Mouse (Mus musculus) hindbrain, postnatal 0 days (tissue): ENCODE data around the gene Bicdl1. TPM values are rescaled to one million over a fixed set of nuclear protein-coding genes. Genes with fewer than 3 reads are reported as not detected.
A peak's percentile ranks its signal among the peaks of the same experiment; 100 is the strongest.

Experiments used
- ATAC-seq: fragments of 200-750 bp; cut with Nextera tagmentation; 2 replicates; pipeline ENCODE4 v1.8.0; 2017; ENCODE audit warnings: mild to moderate bottlenecking, moderate TSS enrichment, moderate library complexity
- DNase-seq: peaks from one replicate; pipeline ENCODE4 v3.0.0-alpha.2; 2015; ENCODE audit warnings: low spot score
- H3K27ac ChIP-seq: fragments of 300-500 bp; sonication (generic); 2 replicates; pipeline ENCODE4 v1.5.1; 2014; ENCODE audit warnings: mild to moderate bottlenecking
- H3K27me3 ChIP-seq: fragments of 300-500 bp; sonication (generic); 2 replicates; pipeline ENCODE4 v1.6.1; 2014; ENCODE audit warnings: low read length, mixed read lengths; ENCODE audit not compliant: insufficient read depth
- H3K36me3 ChIP-seq: fragments of 300-500 bp; sonication (generic); 2 replicates; pipeline ENCODE4 v1.6.1; 2014; ENCODE audit warnings: low read length, mixed read lengths; ENCODE audit not compliant: insufficient read depth
- H3K4me1 ChIP-seq: fragments of 300-500 bp; sonication (generic); 2 replicates; pipeline ENCODE4 v1.6.1; 2014; ENCODE audit warnings: antibody characterized with exemption, low read length, mixed read lengths; ENCODE audit not compliant: insufficient read depth
- H3K4me2 ChIP-seq: fragments of 300-500 bp; sonication (generic); 2 replicates; pipeline ENCODE4 v1.6.1; 2014; ENCODE audit warnings: low read depth, mild to moderate bottlenecking, low read length, moderate library complexity, mixed read lengths
- H3K4me3 ChIP-seq: fragments of 300-500 bp; sonication (generic); 2 replicates; pipeline ENCODE4 v1.5.1; 2014; ENCODE audit warnings: low read length
- H3K9ac ChIP-seq: fragments of 300-500 bp; sonication (generic); replicated peaks from 2 replicates; pipeline ENCODE4 v1.6.1; 2014; ENCODE audit warnings: mild to moderate bottlenecking, low read length, moderate library complexity, mixed read lengths
- H3K9me3 ChIP-seq: fragments of 300-500 bp; sonication (generic); 2 replicates; pipeline ENCODE4 v1.6.1; 2016; ENCODE audit warnings: low read length, mixed read lengths
- CTCF ChIP-seq: IDR thresholded peaks from 2 replicates; pipeline ENCODE4 v1.5.1; 2016; ENCODE audit warnings: antibody characterized with exemption, control low read depth, low read depth
- WGBS: fragments of 180-500 bp; shearing (Covaris S2); extraction: QIAGEN DNeasy Blood & Tissue Kit; methylation state at CpG from one replicate; pipeline ENCODE4 v1.1.7; 2014; 5-methylcytosine and 5-hydroxymethylcytosine counted together
- polyA plus RNA-seq: library from polyadenylated mRNA; unstranded; fragments of >200 nt; fragmentation: Nextera tagmentation; extraction: Ambion mirVana; gene quantifications from 2 replicates; pipeline ENCODE4 v1.2.1, GENCODE M21; 2015
- total RNA-seq: library from RNA; depleted of rRNA; stranded (reverse); fragments of >200 nt; gene quantifications from 2 replicates; pipeline ENCODE4 v1.2.3, GENCODE M21; 2014

Bicdl1 gene
- total and polyA plus RNA-seq, 2 experiments from 2014 or later, result 28.8 to 124 TPM

- peak; percentile 43 for DNase-seq
- no peaks in the 10 kb centered on the region for H3K27me3 ChIP-seq
- no peaks in the 10 kb centered on the region for H3K36me3 ChIP-seq
- ATAC-seq, result 0 out of 2 replicates have a peak, but pooled peaks have one; percentile 35
- WGBS, result 57% methylated on average over 8 of the region's 8 CpGs
- H3K4me3 ChIP-seq, result no peak overlapping the region
- H3K4me2 ChIP-seq, result no peak overlapping the region
- H3K9ac ChIP-seq, result no peak overlapping the region; the same call in 1 of the 2 replicates
- peak overlapping the region; percentile 36; the same call in 1 of the 2 replicates for H3K27ac ChIP-seq
- no peaks in the 10 kb centered on the region for H3K9me3 ChIP-seq
- no peak for TF ChIP-seq CTCF
- H3K4me1 ChIP-seq, result 0 out of 2 replicates have a peak, but pooled peaks cover 6% of the 10 kb centered on the region
These were observed 59.6 kb downstream of the Bicdl1 start for GRCm38 (mm10) chr5:115671846-115672245.

GRCm38 (mm10) chr5:115670406-115670805 lies 61.0 kb downstream of the Bicdl1 start:
- DNase-seq, result no peak
- H3K9me3 ChIP-seq, result no peaks in the 10 kb centered on the region
- WGBS, result 82% methylated on average over 2 of the region's 2 CpGs
- 0 out of 2 replicates have a peak, but pooled peaks cover 6% of the 10 kb centered on the region for H3K4me1 ChIP-seq
- no peak overlapping the region for H3K4me2 ChIP-seq
- no peak for TF ChIP-seq CTCF
- H3K36me3 ChIP-seq, result no peaks in the 10 kb centered on the region
- H3K27ac ChIP-seq, result no peak overlapping the region
- no peak for ATAC-seq
- no peak overlapping the region for H3K4me3 ChIP-seq
- H3K27me3 ChIP-seq, result no peaks in the 10 kb centered on the region
- H3K9ac ChIP-seq, result no peak overlapping the region

- WGBS, result 91% methylated on average over 11 of the region's 11 CpGs
These were observed 61.4 kb downstream of the Bicdl1 start for GRCm38 (mm10) chr5:115669974-115670373.

GRCm38 (mm10) chr5:115668986-115669385 lies 62.4 kb downstream of the Bicdl1 start:
- DNase-seq (no peak), ATAC-seq (no peak)
- Histone ChIP-seq H3K9me3 (no peaks in the 10 kb centered on the region), H3K36me3 (no peaks in the 10 kb centered on the region), H3K27me3 (no peaks in the 10 kb centered on the region), H3K4me1 (0 out of 2 replicates have a peak, but pooled peaks cover 6% of the 10 kb centered on the region), H3K27ac (no peak overlapping the region), H3K4me3 (no peak overlapping the region), H3K4me2 (no peak overlapping the region), H3K9ac (no peak overlapping the region)
- 86% methylated on average over 12 of the region's 12 CpGs for WGBS
- no peak for TF ChIP-seq CTCF

More at GRCm38 (mm10) chr5:115669974-115670373, 61.4 kb downstream of the Bicdl1 start:
- H3K4me2 ChIP-seq, result no peak overlapping the region
- 0 out of 2 replicates have a peak, but pooled peaks cover 6% of the 10 kb centered on the region for H3K4me1 ChIP-seq
- no peak overlapping the region for H3K9ac ChIP-seq
- ATAC-seq (no peak), DNase-seq (no peak)
- no peaks in the 10 kb centered on the region for H3K27me3 ChIP-seq
- no peak for TF ChIP-seq CTCF
- no peak overlapping the region for H3K4me3 ChIP-seq
- no peaks in the 10 kb centered on the region for H3K9me3 ChIP-seq
- H3K36me3 ChIP-seq, result no peaks in the 10 kb centered on the region
- H3K27ac ChIP-seq, result no peak overlapping the region

- no peak for TF ChIP-seq CTCF
- WGBS, result 24% methylated on average over 7 of the region's 7 CpGs
- Histone ChIP-seq H3K4me1 (0 out of 2 replicates have a peak, but pooled peaks cover 6% of the 10 kb centered on the region), H3K4me3 (no peak overlapping the region), H3K36me3 (no peaks in the 10 kb centered on the region), H3K27ac (no peak overlapping the region), H3K27me3 (no peaks in the 10 kb centered on the region), H3K4me2 (no peak overlapping the region), H3K9ac (no peak overlapping the region), H3K9me3 (no peaks in the 10 kb centered on the region)
- DNase-seq (no peak), ATAC-seq (no peak)
These were observed 63.5 kb downstream of the Bicdl1 start for GRCm38 (mm10) chr5:115667894-115668293.

- H3K4me1 ChIP-seq, result 0 out of 2 replicates have a peak, but pooled peaks cover 1% of the 10 kb centered on the region
- H3K4me3 ChIP-seq, result no peak overlapping the region
- H3K27me3 ChIP-seq, result no peaks in the 10 kb centered on the region
- H3K4me2 ChIP-seq, result no peak overlapping the region
- DNase-seq (no peak), ATAC-seq (no peak)
- TF ChIP-seq CTCF, result no peak
- no peaks in the 10 kb centered on the region for H3K9me3 ChIP-seq
- peak overlapping the region; percentile 22; the same call in 1 of the 2 replicates for H3K27ac ChIP-seq
- H3K9ac ChIP-seq, result no peak overlapping the region
- WGBS, result 78% methylated on average over 8 of the region's 8 CpGs
- no peaks in the 10 kb centered on the region; the same call in 1 of the 2 replicates for H3K36me3 ChIP-seq
These were observed 64.2 kb downstream of the Bicdl1 start for GRCm38 (mm10) chr5:115667210-115667609.

GRCm38 (mm10) chr5:115666366-115667065 lies 64.9 kb downstream of the Bicdl1 start:
- peak; percentile 71 for DNase-seq
- Histone ChIP-seq H3K4me2 (no peak overlapping the region), H3K36me3 (no peaks in the 10 kb centered on the region; the same call in 1 of the 2 replicates), H3K9ac (no peak overlapping the region), H3K27ac (peak overlapping the region; percentile 65), H3K4me1 (no peaks in the 10 kb centered on the region), H3K9me3 (no peaks in the 10 kb centered on the region), H3K27me3 (no peaks in the 10 kb centered on the region), H3K4me3 (no peak overlapping the region)
- TF ChIP-seq CTCF, result no peak
- 36% methylated on average over 8 of the region's 8 CpGs for WGBS
- ATAC-seq, result peak; percentile 60; the same call in 1 of the 2 replicates
